In genomic region chr1:136137071-136137531, GRCm38 (mm10) we compare ENCODE assay signal across 8 mouse cellular contexts. TPM values are rescaled to one million over a fixed set of nuclear protein-coding genes. Genes with fewer than 3 reads are reported as not detected.
A peak's percentile ranks its signal among the peaks of the same experiment; 100 is the strongest.
DNase-seq lines count a peak whose midpoint lies in the region; ATAC-seq and TF ChIP-seq lines count a peak whose summit lies in the region.

No protein-coding gene starts in this region.

- 22% methylated on average over 7 of the region's 7 CpGs for WGBS in hindbrain, embryonic 11.5 days
- WGBS in kidney, adult 2 months, result 55% methylated on average over 7 of the region's 7 CpGs

- no peak for TF ChIP-seq CTCF in E14TG2a.4 (conservative IDR thresholded peaks at IDR 0.05; ENCODE audit: low read length)
- no peak for TF ChIP-seq CTCF in kidney, adult 2 months (conservative IDR thresholded peaks at IDR 0.05; ENCODE audit: insufficient read depth, insufficient read length, low read depth, low read length)

- 0 out of 2 replicates have a peak overlapping the region, but pooled peaks have one; percentile 10 for H3K4me3 ChIP-seq in E14TG2a.4 (replicated peaks; ENCODE audit: low read length)
- no peak overlapping the region for H3K4me3 ChIP-seq in hindbrain, embryonic 11.5 days (ENCODE audit: low read depth, low read length)
- no peak overlapping the region for H3K4me3 ChIP-seq in kidney, adult 2 months (ENCODE audit: insufficient read depth, low read depth, low read length)

- DNase-seq in adrenal gland, adult 2 months, result peak; percentile 47
- no peak for DNase-seq in adrenal gland, adult 18-20 months (ENCODE audit: low spot score in 2 of 2)
- DNase-seq in hindbrain, embryonic 11.5 days (ENCODE audit: low spot score), result no peak
- peak; percentile 58 for DNase-seq in mesoderm, embryonic 11.5 days (ENCODE audit: low read depth, low spot score)
- DNase-seq in left cerebral cortex, postnatal 36 days (ENCODE audit: low spot score in 2 of 2), result no peak
- no peak for DNase-seq in kidney, adult 11 months
- DNase-seq in kidney, adult 2 months, result no peak

- H3K4me2 ChIP-seq in hindbrain, embryonic 11.5 days (replicated peaks; ENCODE audit: low read depth, low read length), result 0 out of 2 replicates have a peak overlapping the region, but pooled peaks have one; percentile 11

- intact Hi-C loops in left cerebral cortex, postnatal 36 days (cut with DNase I), result no loop called here

- H3K27ac ChIP-seq in hindbrain, embryonic 11.5 days (ENCODE audit: low read depth, low read length), result no peak overlapping the region
- no peak overlapping the region for H3K27ac ChIP-seq in kidney, adult 2 months (ENCODE audit: insufficient read depth, low read depth, low read length)

- peaks cover 65% of the 10 kb centered on the region for H3K27me3 ChIP-seq in E14TG2a.4 (ENCODE audit: insufficient read depth, low read length)
- H3K27me3 ChIP-seq in hindbrain, embryonic 11.5 days (ENCODE audit: control insufficient read depth, insufficient read depth, low read length), result no peaks in the 10 kb centered on the region
- H3K27me3 ChIP-seq in kidney, adult 2 months (replicated peaks; ENCODE audit: control insufficient read depth, insufficient read depth, low read length), result no peaks in the 10 kb centered on the region

- H3K4me1 ChIP-seq in E14TG2a.4 (replicated peaks; ENCODE audit: low read depth, low read length), result peaks cover 88% of the 10 kb centered on the region
- peaks cover 23% of the 10 kb centered on the region for H3K4me1 ChIP-seq in hindbrain, embryonic 11.5 days (replicated peaks; ENCODE audit: control insufficient read depth, insufficient read depth, low read length)
- H3K4me1 ChIP-seq in kidney, adult 2 months (ENCODE audit: control insufficient read depth, insufficient read depth, low read length), result no peaks in the 10 kb centered on the region

- no peak overlapping the region for H3K9ac ChIP-seq in hindbrain, embryonic 11.5 days (ENCODE audit: low read depth, low read length)

- no peak for ATAC-seq in hindbrain, embryonic 11.5 days (ENCODE audit: low FRiP score)

- TF ChIP-seq POLR2A in kidney, adult 2 months (IDR thresholded peaks at IDR 0.05; ENCODE audit: low read depth, low read length), result no peak

- no peaks in the 10 kb centered on the region for H3K36me3 ChIP-seq in E14TG2a.4 (ENCODE audit: insufficient read depth, low read length)
- no peaks in the 10 kb centered on the region for H3K36me3 ChIP-seq in hindbrain, embryonic 11.5 days (ENCODE audit: control insufficient read depth, insufficient read depth, low read length)
- no peaks in the 10 kb centered on the region for H3K36me3 ChIP-seq in kidney, adult 2 months (ENCODE audit: control insufficient read depth, insufficient read depth, low read length)

- H3K9me3 ChIP-seq in E14TG2a.4 (ENCODE audit: low read length), result no peaks in the 10 kb centered on the region
- no peaks in the 10 kb centered on the region for H3K9me3 ChIP-seq in hindbrain, embryonic 11.5 days (ENCODE audit: control insufficient read depth, low read length)

RNA-seq across cellular contexts. Expression of gene Kif21b, which starts 5.9 kb away (rescaled TPM):
- 1 to 10 TPM; 2.2 to 5.1 TPM for total RNA-seq in adrenal gland, adult 2 months (2021)
- 4.5 and 6.5 TPM in 2 replicates for polyA plus RNA-seq in adrenal gland, adult 2 months (2012; rRNA removed)
- 1 to 10 TPM; 2.0 TPM for total RNA-seq in adrenal gland, adult 18-20 months (2021)
- 17.7 and 24.4 TPM in 2 replicates for polyA plus RNA-seq in hindbrain, embryonic 11.5 days (2014; fragmentation: Nextera tagmentation; extraction: Ambion mirVana)
- 10 to 100 TPM; 52.0 to 68.8 TPM for total RNA-seq in left cerebral cortex, postnatal 36 days (2021)
- 1.3 and 4.2 TPM in 2 replicates for polyA plus RNA-seq in kidney, adult 2 months (2012; rRNA removed)

Comparison
In these comparisons a context has a peak if more than half of its experiments do, and no peak if none do; other contexts are left out.
1. DNase-seq: peak in adrenal gland, adult 2 months (single experiment) and mesoderm, embryonic 11.5 days (single experiment); none in adrenal gland, adult 18-20 months (0 of 2), hindbrain, embryonic 11.5 days (single experiment), left cerebral cortex, postnatal 36 days (0 of 2), kidney, adult 11 months (single experiment) and kidney, adult 2 months (single experiment).
2. RNA of gene Kif21b, which starts 5.9 kb away (total RNA-seq): 52.0 to 68.8 TPM in left cerebral cortex, postnatal 36 days; 2.2 to 5.1 TPM in adrenal gland, adult 2 months and 2.0 TPM in adrenal gland, adult 18-20 months; every median in the first group is over 4 times any median in the second.